Mouse (Mus musculus) heart, embryonic 13.5 days (tissue): Measurements from ENCODE around the gene Gfer. TPM values are rescaled to one million over a fixed set of nuclear protein-coding genes. Genes with fewer than 3 reads are reported as not detected.
A peak's percentile ranks its signal among the peaks of the same experiment; 100 is the strongest.

Source experiments
- ATAC-seq: fragments of 200-750 bp; cut with Nextera tagmentation; 2 replicates; pipeline ENCODE4 v1.8.0; 2017; ENCODE audit warnings: moderate TSS enrichment; ENCODE audit not compliant: insufficient number of reproducible peaks, low FRiP score, low TSS enrichment; ENCODE audit errors: extremely low read depth
- H3K27ac ChIP-seq: fragments of 300-500 bp; sonication (generic); replicated peaks from 2 replicates; pipeline ENCODE4 v1.5.1; 2015; ENCODE audit warnings: moderate library complexity, mild to moderate bottlenecking, inconsistent platforms
- H3K27me3 ChIP-seq: fragments of 300-500 bp; sonication (generic); replicated peaks from 2 replicates; pipeline ENCODE4 v1.6.1; 2015; ENCODE audit warnings: mild to moderate bottlenecking, inconsistent platforms
- H3K36me3 ChIP-seq: fragments of 300-500 bp; sonication (generic); 2 replicates; pipeline ENCODE4 v1.6.1; 2015; ENCODE audit warnings: mild to moderate bottlenecking, inconsistent platforms
- H3K4me1 ChIP-seq: fragments of 300-500 bp; sonication (generic); 2 replicates; pipeline ENCODE4 v1.6.1; 2015; ENCODE audit warnings: inconsistent platforms
- H3K4me2 ChIP-seq: fragments of 300-500 bp; sonication (generic); 2 replicates; pipeline ENCODE4 v1.6.1; 2015; ENCODE audit warnings: inconsistent platforms, mild to moderate bottlenecking, moderate library complexity
- H3K4me3 ChIP-seq: fragments of 300-500 bp; sonication (generic); 2 replicates; pipeline ENCODE4 v1.5.1; 2015; ENCODE audit warnings: moderate library complexity, mild to moderate bottlenecking, inconsistent platforms
- H3K9ac ChIP-seq: fragments of 300-500 bp; sonication (generic); 2 replicates; pipeline ENCODE4 v1.6.1; 2015; ENCODE audit warnings: inconsistent platforms, mild to moderate bottlenecking, moderate library complexity
- H3K9me3 ChIP-seq: fragments of 300-500 bp; sonication (generic); 2 replicates; pipeline ENCODE4 v1.6.1; 2016; ENCODE audit warnings: inconsistent platforms
- WGBS: fragments of 180-500 bp; shearing (Covaris S2); methylation state at CpG from one replicate; pipeline ENCODE4 v1.1.7; 2015; ENCODE audit warnings: mixed read lengths; 5-methylcytosine and 5-hydroxymethylcytosine counted together
- polyA plus RNA-seq: library from polyadenylated mRNA; unstranded; fragments of >200 nt; fragmentation: Nextera tagmentation; extraction: Ambion mirVana; gene quantifications from 2 replicates; pipeline ENCODE4 v1.2.1, GENCODE M21; 2015

Gene Gfer
- polyA plus RNA-seq, 1 experiment from 2014 or later, result 31.9 TPM

GRCm38 (mm10) chr17:24647493-24647892 is 48.5 kb downstream of the Gfer start:
- H3K4me3 ChIP-seq, result peak overlapping the region; percentile 74
- no peaks in the 10 kb centered on the region for H3K9me3 ChIP-seq
- H3K36me3 ChIP-seq, result peaks cover 9% of the 10 kb centered on the region
- peaks cover 48% of the 10 kb centered on the region for H3K27me3 ChIP-seq
- peak overlapping the region; percentile 98 for H3K4me2 ChIP-seq
- peak overlapping the region; percentile 64 for H3K9ac ChIP-seq
- peaks cover 57% of the 10 kb centered on the region for H3K4me1 ChIP-seq
- WGBS, result 62% methylated on average over 11 of the region's 11 CpGs
- H3K27ac ChIP-seq, result peak overlapping the region; percentile 87
- ATAC-seq, result no peak

- Histone ChIP-seq H3K4me3 (no peak overlapping the region), H3K27me3 (peaks cover 56% of the 10 kb centered on the region), H3K9me3 (no peaks in the 10 kb centered on the region), H3K4me2 (no peak overlapping the region), H3K27ac (peak overlapping the region; percentile 87), H3K4me1 (peaks cover 57% of the 10 kb centered on the region), H3K36me3 (peaks cover 19% of the 10 kb centered on the region), H3K9ac (no peak overlapping the region)
- no peak for ATAC-seq
- WGBS, result 77% methylated on average over 4 of the region's 4 CpGs
These were observed 49.6 kb downstream of the Gfer start for GRCm38 (mm10) chr17:24646381-24646780.

- H3K9me3 ChIP-seq, result no peaks in the 10 kb centered on the region
- ATAC-seq, result peak; percentile 20; the same call in 1 of the 2 replicates
- peak overlapping the region; percentile 49; the same call in 1 of the 2 replicates for H3K4me2 ChIP-seq
- peaks cover 57% of the 10 kb centered on the region for H3K4me1 ChIP-seq
- peaks cover 21% of the 10 kb centered on the region for H3K36me3 ChIP-seq
- H3K27ac ChIP-seq, result peak overlapping the region; percentile 87
- peaks cover 54% of the 10 kb centered on the region for H3K27me3 ChIP-seq
- peak overlapping the region; percentile 38 for H3K9ac ChIP-seq
- H3K4me3 ChIP-seq, result no peak overlapping the region
- WGBS, result 45% methylated on average over 3 of the region's 3 CpGs
These were observed 50.0 kb downstream of the Gfer start for GRCm38 (mm10) chr17:24645916-24646315.

- Histone ChIP-seq H3K9me3 (no peaks in the 10 kb centered on the region), H3K36me3 (peaks cover 29% of the 10 kb centered on the region), H3K9ac (peak overlapping the region; percentile 38), H3K4me1 (peaks cover 56% of the 10 kb centered on the region), H3K4me3 (peak overlapping the region; percentile 12), H3K27me3 (peaks cover 48% of the 10 kb centered on the region), H3K27ac (peak overlapping the region; percentile 87), H3K4me2 (peak overlapping the region; percentile 49)
- WGBS, result 60% methylated on average over 9 of the region's 9 CpGs
- ATAC-seq, result 0 out of 2 replicates have a peak, but pooled peaks have one; percentile 15
These were observed 50.9 kb downstream of the Gfer start for GRCm38 (mm10) chr17:24644875-24645721.

- peak overlapping the region; percentile 12 for H3K4me3 ChIP-seq
- peak overlapping the region; percentile 87 for H3K27ac ChIP-seq
- H3K4me1 ChIP-seq, result peaks cover 58% of the 10 kb centered on the region
- H3K4me2 ChIP-seq, result peak overlapping the region; percentile 49
- peaks cover 38% of the 10 kb centered on the region for H3K36me3 ChIP-seq
- no peak for ATAC-seq
- peaks cover 45% of the 10 kb centered on the region for H3K27me3 ChIP-seq
- no peaks in the 10 kb centered on the region for H3K9me3 ChIP-seq
- H3K9ac ChIP-seq, result peak overlapping the region; percentile 38
- WGBS, result 34% methylated on average over 7 of the region's 7 CpGs
These were observed 51.8 kb downstream of the Gfer start for GRCm38 (mm10) chr17:24644030-24644715.

Other genes with a start within 250 kb of the Gfer start
- gene E4f1, start 225.8 kb downstream of the Gfer start, polyA plus RNA-seq, result 24.5 and 25.9 TPM in 2 replicates
- gene Pgp, start 225.8 kb downstream of the Gfer start, polyA plus RNA-seq, result 61.3 and 66.8 TPM in 2 replicates
- gene Bricd5, start 222.3 kb downstream of the Gfer start, polyA plus RNA-seq, result 0.27 TPM in 1 of 2 replicates, not detected in the other
- 18.1 TPM in 2 replicates for gene Mlst8, start 217.1 kb downstream of the Gfer start, polyA plus RNA-seq
- gene Caskin1, start 207.6 kb downstream of the Gfer start, polyA plus RNA-seq, result 0.55 and 0.76 TPM in 2 replicates
- 72.5 and 76.1 TPM in 2 replicates for gene Traf7, start 168.2 kb downstream of the Gfer start, polyA plus RNA-seq
- gene Rab26, start 161.9 kb downstream of the Gfer start, polyA plus RNA-seq, result 1.0 and 1.4 TPM in 2 replicates
- gene Pkd1, start 146.3 kb downstream of the Gfer start, polyA plus RNA-seq, result 10.9 and 14.2 TPM in 2 replicates
- gene Tsc2, start 63.5 kb downstream of the Gfer start, polyA plus RNA-seq, result 43.4 and 47.9 TPM in 2 replicates
- gene Nthl1, start 63.5 kb downstream of the Gfer start, polyA plus RNA-seq, result 9.6 and 9.8 TPM in 2 replicates
- gene Slc9a3r2, start 45.8 kb downstream of the Gfer start, polyA plus RNA-seq, result 46.8 and 51.1 TPM in 2 replicates
- not detected in 2 replicates for gene Npw, start 37.7 kb downstream of the Gfer start, polyA plus RNA-seq
- 15.1 and 15.8 TPM in 2 replicates for gene Zfp598, start 26.5 kb downstream of the Gfer start, polyA plus RNA-seq
- gene Syngr3, start 6.2 kb downstream of the Gfer start, polyA plus RNA-seq, result 0.59 and 0.83 TPM in 2 replicates
- 1.1 TPM in 2 replicates for gene Noxo1, start 78 bp upstream of the Gfer start, polyA plus RNA-seq
- 45.7 and 47.4 TPM in 2 replicates for gene Tbl3, start 11.5 kb upstream of the Gfer start, polyA plus RNA-seq
- not detected in 2 replicates for gene Rnf151, start 21.9 kb upstream of the Gfer start, polyA plus RNA-seq
- 903 and 1,010 TPM in 2 replicates for gene Rps2, start 22.0 kb upstream of the Gfer start, polyA plus RNA-seq
- gene Ndufb10, start 28.3 kb upstream of the Gfer start, polyA plus RNA-seq, result 344 and 399 TPM in 2 replicates
- gene Rpl3l, start 31.7 kb upstream of the Gfer start, polyA plus RNA-seq, result 0.68 and 1.1 TPM in 2 replicates
- gene Msrb1, start 40.5 kb upstream of the Gfer start, polyA plus RNA-seq, result 18.0 and 20.4 TPM in 2 replicates
- 0.24 and 0.59 TPM in 2 replicates for gene Hs3st6, start 56.8 kb upstream of the Gfer start, polyA plus RNA-seq
- not detected in 2 replicates for gene Meiob, start 108.1 kb upstream of the Gfer start, polyA plus RNA-seq
- gene Hagh, start 144.0 kb upstream of the Gfer start, polyA plus RNA-seq, result 47.3 and 54.5 TPM in 2 replicates
- 36.9 and 39.7 TPM in 2 replicates for gene Fahd1, start 154.2 kb upstream of the Gfer start, polyA plus RNA-seq
- gene Igfals, start 169.8 kb upstream of the Gfer start, polyA plus RNA-seq, result 0.11 and 0.50 TPM in 2 replicates
- 36.1 and 41.4 TPM in 2 replicates for gene Nubp2, start 190.2 kb upstream of the Gfer start, polyA plus RNA-seq
- 27.8 and 29.9 TPM in 2 replicates for gene Spsb3, start 190.5 kb upstream of the Gfer start, polyA plus RNA-seq
- 20.7 and 22.5 TPM in 2 replicates for gene Eme2, start 198.9 kb upstream of the Gfer start, polyA plus RNA-seq
- 79.2 and 81.5 TPM in 2 replicates for gene Mrps34, start 199.0 kb upstream of the Gfer start, polyA plus RNA-seq
- gene Nme3, start 200.3 kb upstream of the Gfer start, polyA plus RNA-seq, result 32.0 and 41.0 TPM in 2 replicates
- gene Mapk8ip3, start 240.8 kb upstream of the Gfer start, polyA plus RNA-seq, result 24.1 and 25.2 TPM in 2 replicates